Mouse (Mus musculus) thymus, adult 2 months (tissue): ENCODE measurements around the gene N4bp1. TPM values are rescaled to one million over a fixed set of nuclear protein-coding genes. Genes with fewer than 3 reads are reported as not detected.

Source experiments
- DNase-seq: peaks from one replicate; pipeline ENCODE4 v3.0.0; 2021
- H3K27ac ChIP-seq: fragments of 200-500 bp; 2 replicates; pipeline ENCODE4 v1.5.1; 2012; ENCODE audit warnings: low read length, control low read depth; ENCODE audit not compliant: control insufficient read depth, insufficient read depth
- H3K27me3 ChIP-seq: fragments of 200-500 bp; 2 replicates; pipeline ENCODE4 v1.6.1; 2012; ENCODE audit warnings: mild to moderate bottlenecking, low read length, moderate library complexity, mixed read lengths; ENCODE audit not compliant: control insufficient read depth, insufficient read depth
- H3K36me3 ChIP-seq: fragments of 200-500 bp; 2 replicates; pipeline ENCODE4 v1.6.1; 2012; ENCODE audit warnings: mild to moderate bottlenecking, low read length, moderate library complexity; ENCODE audit not compliant: control insufficient read depth, insufficient read depth
- H3K4me1 ChIP-seq: fragments of 200-500 bp; replicated peaks from 2 replicates; pipeline ENCODE4 v1.6.1; 2012; ENCODE audit warnings: low read length; ENCODE audit not compliant: control insufficient read depth, insufficient read depth
- H3K4me3 ChIP-seq: fragments of 200-500 bp; 2 replicates; pipeline ENCODE4 v1.5.1; 2012; ENCODE audit warnings: mild to moderate bottlenecking, low read length, control low read depth, moderate library complexity; ENCODE audit not compliant: control insufficient read depth, insufficient read depth
- CTCF ChIP-seq: fragments of 200-500 bp; IDR thresholded peaks from 2 replicates; pipeline ENCODE4 v1.5.1; 2012; ENCODE audit warnings: mild to moderate bottlenecking, control low read depth, low read length, moderate library complexity, borderline replicate concordance; ENCODE audit not compliant: control insufficient read depth, poor library complexity, insufficient read depth; ENCODE audit errors: extremely low read depth
- POLR2A ChIP-seq: fragments of 200-500 bp; IDR thresholded peaks from 2 replicates; pipeline ENCODE4 v1.6.1; 2012; ENCODE audit warnings: mild to moderate bottlenecking, low read length, control low read depth, moderate library complexity; ENCODE audit not compliant: control insufficient read depth, poor library complexity, insufficient read depth; ENCODE audit errors: extremely low read depth
- WGBS: fragments of 180-500 bp; shearing (Covaris S2); methylation state at CpG from one replicate; pipeline ENCODE4 v1.1.7; 2018; 5-methylcytosine and 5-hydroxymethylcytosine counted together
- polyA plus RNA-seq: library from polyadenylated mRNA; depleted of rRNA; stranded (reverse); fragments of >200 nt; gene quantifications from 2 replicates; pipeline ENCODE4 v1.2.3, GENCODE M21; 2012; rRNA removed

Gene N4bp1
- 17.2 and 17.3 TPM in 2 replicates for polyA plus RNA-seq

- Histone ChIP-seq H3K27ac (no peak within 1 kb of the TSS), H3K4me3 (peak within 1 kb of the TSS; percentile 73), H3K27me3 (no peaks in the 10 kb centered on the region), H3K36me3 (no peaks in the 10 kb centered on the region), H3K4me1 (peaks cover 15% of the 10 kb centered on the region)
- TF ChIP-seq CTCF (no peak), POLR2A (peak; percentile 70)
- peak; percentile 89 for DNase-seq
- WGBS = under 1% methylated on average over 119 of the region's 119 CpGs
Observed at GRCm38 (mm10) chr8:86884489-86885463, at the start of gene N4bp1. Gene N4bp1 (minus strand): TSS chr8:86885258.

GRCm38 (mm10) chr8:86934841-86935240 is 49.8 kb upstream of the N4bp1 start:
- H3K4me1 ChIP-seq = no peaks in the 10 kb centered on the region
- TF ChIP-seq POLR2A (no peak), CTCF (no peak)
- no peak for DNase-seq
- no peaks in the 10 kb centered on the region for H3K27me3 ChIP-seq
- H3K27ac ChIP-seq = no peak overlapping the region
- H3K36me3 ChIP-seq = no peaks in the 10 kb centered on the region
- 86% methylated on average over 5 of the region's 5 CpGs for WGBS
- H3K4me3 ChIP-seq = no peak overlapping the region

GRCm38 (mm10) chr8:86934393-86934792 is 49.3 kb upstream of the N4bp1 start:
- H3K36me3 ChIP-seq = no peaks in the 10 kb centered on the region
- 86% methylated on average over 13 of the region's 13 CpGs for WGBS
- no peaks in the 10 kb centered on the region for H3K4me1 ChIP-seq
- no peak overlapping the region for H3K4me3 ChIP-seq
- TF ChIP-seq POLR2A = no peak
- TF ChIP-seq CTCF = no peak
- H3K27ac ChIP-seq = no peak overlapping the region
- no peaks in the 10 kb centered on the region for H3K27me3 ChIP-seq
- DNase-seq = no peak

GRCm38 (mm10) chr8:86933898-86934297 is 48.8 kb upstream of the N4bp1 start:
- TF ChIP-seq CTCF (no peak), POLR2A (no peak)
- H3K4me3 ChIP-seq = no peak overlapping the region
- 28% methylated on average over 9 of the region's 9 CpGs for WGBS
- H3K4me1 ChIP-seq = no peaks in the 10 kb centered on the region
- no peaks in the 10 kb centered on the region for H3K36me3 ChIP-seq
- DNase-seq = no peak
- no peak overlapping the region for H3K27ac ChIP-seq
- H3K27me3 ChIP-seq = no peaks in the 10 kb centered on the region

- no peak overlapping the region for H3K27ac ChIP-seq
- H3K4me3 ChIP-seq = no peak overlapping the region
- no peaks in the 10 kb centered on the region for H3K4me1 ChIP-seq
- no peaks in the 10 kb centered on the region for H3K36me3 ChIP-seq
- TF ChIP-seq CTCF (no peak), POLR2A (no peak)
- 88% methylated on average over 8 of the region's 8 CpGs for WGBS
- no peaks in the 10 kb centered on the region for H3K27me3 ChIP-seq
- DNase-seq = no peak
Observed at GRCm38 (mm10) chr8:86926237-86926636, 41.2 kb upstream of the N4bp1 start.

GRCm38 (mm10) chr8:86923219-86923835 is 38.3 kb upstream of the N4bp1 start:
- H3K27ac ChIP-seq = no peak overlapping the region
- WGBS = 87% methylated on average over 5 of the region's 5 CpGs
- no peak for DNase-seq
- no peaks in the 10 kb centered on the region for H3K27me3 ChIP-seq
- no peak overlapping the region for H3K4me3 ChIP-seq
- TF ChIP-seq POLR2A = no peak
- no peaks in the 10 kb centered on the region for H3K36me3 ChIP-seq
- no peaks in the 10 kb centered on the region for H3K4me1 ChIP-seq
